Mouse (Mus musculus) thymus, adult 2 months (tissue): ENCODE measurements at regions not wholly inside any gene's neighbourhood (a gene's known extent, or its start where the extent isn't known, plus 50 kb on each side); places are given as distances from the start of the nearest gene placed in this dataset.

Experiments used
- CTCF ChIP-seq: fragments of 200-500 bp; IDR thresholded peaks from 2 replicates; pipeline ENCODE4 v1.5.1; 2012; ENCODE audit warnings: mild to moderate bottlenecking, control low read depth, low read length, moderate library complexity, borderline replicate concordance; ENCODE audit not compliant: control insufficient read depth, poor library complexity, insufficient read depth; ENCODE audit errors: extremely low read depth
- POLR2A ChIP-seq: fragments of 200-500 bp; IDR thresholded peaks from 2 replicates; pipeline ENCODE4 v1.6.1; 2012; ENCODE audit warnings: mild to moderate bottlenecking, low read length, control low read depth, moderate library complexity; ENCODE audit not compliant: control insufficient read depth, poor library complexity, insufficient read depth; ENCODE audit errors: extremely low read depth

- TF ChIP-seq CTCF (no peak), POLR2A (no peak)
Measured at GRCm38 (mm10) chr12:73482275-73482674, 63.9 kb downstream of the Tmem30b start.
